Mouse (Mus musculus) hindbrain, embryonic 12.5 days (tissue): ENCODE measurements at regions not wholly inside any gene's neighbourhood (a gene's known extent, or its start where the extent isn't known, plus 50 kb on each side); places are given as distances from the start of the nearest gene placed in this dataset.

Source experiments
- ATAC-seq: fragments of 200-750 bp; cut with Nextera tagmentation; 2 replicates; pipeline ENCODE4 v1.8.0; 2017; ENCODE audit warnings: moderate TSS enrichment; ENCODE audit not compliant: low FRiP score
- H3K27ac ChIP-seq: fragments of 300-500 bp; sonication (generic); 2 replicates; pipeline ENCODE4 v1.5.1; 2016; ENCODE audit warnings: mild to moderate bottlenecking
- H3K27me3 ChIP-seq: fragments of 300-500 bp; sonication (generic); 2 replicates; pipeline ENCODE4 v1.6.1; 2016; ENCODE audit warnings: mild to moderate bottlenecking
- H3K36me3 ChIP-seq: fragments of 300-500 bp; sonication (generic); 2 replicates; pipeline ENCODE4 v1.6.1; 2016; ENCODE audit warnings: mild to moderate bottlenecking
- H3K4me1 ChIP-seq: fragments of 300-500 bp; sonication (generic); 2 replicates; pipeline ENCODE4 v1.6.1; 2016
- H3K4me2 ChIP-seq: fragments of 300-500 bp; sonication (generic); replicated peaks from 2 replicates; pipeline ENCODE4 v1.6.1; 2016; ENCODE audit warnings: mild to moderate bottlenecking
- H3K4me3 ChIP-seq: fragments of 300-500 bp; sonication (generic); 2 replicates; pipeline ENCODE4 v1.5.1; 2016; ENCODE audit warnings: mild to moderate bottlenecking
- H3K9ac ChIP-seq: fragments of 300-500 bp; sonication (generic); 2 replicates; pipeline ENCODE4 v1.6.1; 2016; ENCODE audit warnings: mild to moderate bottlenecking, moderate library complexity
- H3K9me3 ChIP-seq: fragments of 300-500 bp; sonication (generic); replicated peaks from 2 replicates; pipeline ENCODE4 v1.6.1; 2016; ENCODE audit warnings: mild to moderate bottlenecking
- WGBS: fragments of 180-500 bp; shearing (Covaris S2); methylation state at CpG from one replicate; pipeline ENCODE4 v1.1.7; 2016; 5-methylcytosine and 5-hydroxymethylcytosine counted together

GRCm38 (mm10) chr13:112153681-112154127 is 134.5 kb upstream of the Ankrd55 start:
- 41% methylated on average over 4 of the region's 4 CpGs for WGBS
- H3K4me2 ChIP-seq: no peak overlapping the region
- no peak for ATAC-seq

GRCm38 (mm10) chr13:112159430-112160172 is 128.7 kb upstream of the Ankrd55 start:
- no peaks in the 10 kb centered on the region for H3K27me3 ChIP-seq
- H3K4me2 ChIP-seq: no peak overlapping the region
- no peaks in the 10 kb centered on the region for H3K9me3 ChIP-seq
- H3K36me3 ChIP-seq: no peaks in the 10 kb centered on the region
- no peak overlapping the region for H3K9ac ChIP-seq
- H3K4me1 ChIP-seq: 0 out of 2 replicates have a peak, but pooled peaks cover 12% of the 10 kb centered on the region
- H3K4me3 ChIP-seq: no peak overlapping the region
- no peak overlapping the region for H3K27ac ChIP-seq
- 81% methylated on average over 9 of the region's 9 CpGs for WGBS
- no peak for ATAC-seq

More at GRCm38 (mm10) chr13:112153681-112154127, 134.5 kb upstream of the Ankrd55 start:
- H3K27me3 ChIP-seq: no peaks in the 10 kb centered on the region
- H3K4me3 ChIP-seq: no peak overlapping the region
- no peak overlapping the region for H3K9ac ChIP-seq
- H3K4me1 ChIP-seq: peaks cover 14% of the 10 kb centered on the region
- H3K27ac ChIP-seq: 0 out of 2 replicates have a peak overlapping the region, but pooled peaks have one; percentile 3
- no peaks in the 10 kb centered on the region for H3K36me3 ChIP-seq
- no peaks in the 10 kb centered on the region for H3K9me3 ChIP-seq

GRCm38 (mm10) chr13:112160173-112160641 is 128.0 kb upstream of the Ankrd55 start:
- Histone ChIP-seq H3K4me3 (no peak overlapping the region), H3K36me3 (no peaks in the 10 kb centered on the region), H3K9ac (no peak overlapping the region), H3K27me3 (no peaks in the 10 kb centered on the region), H3K4me1 (0 out of 2 replicates have a peak, but pooled peaks cover 12% of the 10 kb centered on the region), H3K4me2 (no peak overlapping the region), H3K9me3 (no peaks in the 10 kb centered on the region), H3K27ac (no peak overlapping the region)
- 54% methylated on average over 2 of the region's 2 CpGs for WGBS
- ATAC-seq: no peak

- Histone ChIP-seq H3K4me3 (no peak overlapping the region), H3K27ac (no peak overlapping the region), H3K4me1 (peaks cover 14% of the 10 kb centered on the region; the same call in 1 of the 2 replicates), H3K36me3 (no peaks in the 10 kb centered on the region), H3K9me3 (no peaks in the 10 kb centered on the region), H3K4me2 (no peak overlapping the region), H3K27me3 (no peaks in the 10 kb centered on the region), H3K9ac (no peak overlapping the region)
- ATAC-seq: no peak
- WGBS: 83% methylated on average over 2 of the region's 2 CpGs
Observed at GRCm38 (mm10) chr13:112160726-112161125, 127.5 kb upstream of the Ankrd55 start.

GRCm38 (mm10) chr13:112161886-112162285 is 126.4 kb upstream of the Ankrd55 start:
- Histone ChIP-seq H3K27ac (no peak overlapping the region), H3K4me3 (no peak overlapping the region), H3K27me3 (no peaks in the 10 kb centered on the region), H3K4me2 (no peak overlapping the region), H3K9ac (no peak overlapping the region), H3K9me3 (no peaks in the 10 kb centered on the region), H3K36me3 (no peaks in the 10 kb centered on the region), H3K4me1 (peaks cover 23% of the 10 kb centered on the region)
- WGBS: 74% methylated on average over 2 of the region's 2 CpGs
- ATAC-seq: no peak

GRCm38 (mm10) chr13:112165921-112166320 is 122.3 kb upstream of the Ankrd55 start:
- Histone ChIP-seq H3K4me2 (peak overlapping the region; percentile 20), H3K36me3 (no peaks in the 10 kb centered on the region), H3K4me1 (peaks cover 16% of the 10 kb centered on the region), H3K27me3 (no peaks in the 10 kb centered on the region), H3K9ac (no peak overlapping the region), H3K9me3 (no peaks in the 10 kb centered on the region), H3K4me3 (no peak overlapping the region), H3K27ac (no peak overlapping the region)
- peak; percentile 23; the same call in 1 of the 2 replicates for ATAC-seq
- WGBS: 54% methylated on average over 2 of the region's 2 CpGs

GRCm38 (mm10) chr13:112166338-112166802 is 121.9 kb upstream of the Ankrd55 start:
- H3K27me3 ChIP-seq: no peaks in the 10 kb centered on the region
- WGBS: 41% methylated on average over 10 of the region's 10 CpGs
- H3K9ac ChIP-seq: no peak overlapping the region
- H3K9me3 ChIP-seq: no peaks in the 10 kb centered on the region
- H3K4me1 ChIP-seq: peaks cover 16% of the 10 kb centered on the region
- H3K36me3 ChIP-seq: no peaks in the 10 kb centered on the region
- peak overlapping the region; percentile 20 for H3K4me2 ChIP-seq
- H3K4me3 ChIP-seq: no peak overlapping the region
- ATAC-seq: peak; percentile 62; the same call in 1 of the 2 replicates
- no peak overlapping the region for H3K27ac ChIP-seq

- ATAC-seq: no peak
- Histone ChIP-seq H3K36me3 (no peaks in the 10 kb centered on the region), H3K9ac (no peak overlapping the region), H3K4me2 (no peak overlapping the region), H3K9me3 (no peaks in the 10 kb centered on the region), H3K4me3 (no peak overlapping the region), H3K27me3 (no peaks in the 10 kb centered on the region), H3K27ac (no peak overlapping the region), H3K4me1 (peaks cover 11% of the 10 kb centered on the region)
- 90% methylated on average over 3 of the region's 3 CpGs for WGBS
Observed at GRCm38 (mm10) chr13:112168468-112168867, 119.8 kb upstream of the Ankrd55 start.

- WGBS: 97% methylated on average over 3 of the region's 3 CpGs
- Histone ChIP-seq H3K27ac (no peak overlapping the region), H3K9ac (no peak overlapping the region), H3K9me3 (no peaks in the 10 kb centered on the region), H3K36me3 (no peaks in the 10 kb centered on the region), H3K4me2 (no peak overlapping the region), H3K4me1 (peaks cover 8% of the 10 kb centered on the region), H3K4me3 (no peak overlapping the region), H3K27me3 (no peaks in the 10 kb centered on the region)
- ATAC-seq: no peak
Observed at GRCm38 (mm10) chr13:112170872-112171271, 117.4 kb upstream of the Ankrd55 start.

- no peaks in the 10 kb centered on the region for H3K4me1 ChIP-seq
- H3K36me3 ChIP-seq: no peaks in the 10 kb centered on the region
- H3K4me3 ChIP-seq: no peak overlapping the region
- H3K4me2 ChIP-seq: no peak overlapping the region
- H3K27ac ChIP-seq: no peak overlapping the region
- no peak for ATAC-seq
- H3K9ac ChIP-seq: no peak overlapping the region
- no peaks in the 10 kb centered on the region for H3K27me3 ChIP-seq
- WGBS: 88% methylated on average over 11 of the region's 11 CpGs
- no peaks in the 10 kb centered on the region for H3K9me3 ChIP-seq
Observed at GRCm38 (mm10) chr13:112171940-112172715, 116.1 kb upstream of the Ankrd55 start.

GRCm38 (mm10) chr13:112173973-112174372 is 114.3 kb upstream of the Ankrd55 start:
- Histone ChIP-seq H3K27me3 (no peaks in the 10 kb centered on the region), H3K36me3 (no peaks in the 10 kb centered on the region), H3K4me3 (no peak overlapping the region), H3K4me2 (no peak overlapping the region), H3K27ac (no peak overlapping the region), H3K4me1 (no peaks in the 10 kb centered on the region), H3K9ac (no peak overlapping the region), H3K9me3 (no peaks in the 10 kb centered on the region)
- WGBS: 91% methylated on average over 8 of the region's 8 CpGs
- ATAC-seq: no peak

GRCm38 (mm10) chr13:112178031-112178430 is 110.2 kb upstream of the Ankrd55 start:
- Histone ChIP-seq H3K27me3 (no peaks in the 10 kb centered on the region), H3K4me2 (no peak overlapping the region), H3K4me1 (no peaks in the 10 kb centered on the region), H3K9me3 (no peaks in the 10 kb centered on the region), H3K9ac (no peak overlapping the region), H3K27ac (no peak overlapping the region), H3K36me3 (no peaks in the 10 kb centered on the region), H3K4me3 (no peak overlapping the region)
- ATAC-seq: no peak
- WGBS: 86% methylated on average over 4 of the region's 4 CpGs
